Mouse (Mus musculus): ENCODE data around the gene Rom1. TPM values are rescaled to one million over a fixed set of nuclear protein-coding genes. Genes with fewer than 3 reads are reported as not detected.

The Rom1 gene
- polyA plus RNA-seq, 1 experiment from 2014 or later: 1.7 TPM

GRCm38 (mm10) chr19:8920836-8921291, 8.3 kb downstream of the Rom1 start:
- peak overlapping the region; percentile 87 for H3K4me2 ChIP-seq
- H3K4me1 ChIP-seq (ENCODE audit: control insufficient read depth, insufficient read depth, low read length): peaks cover 8% of the 10 kb centered on the region
- 2% methylated on average over 6 of the region's 6 CpGs for WGBS (ENCODE audit: insufficient replicate concordance)
- H3K9ac ChIP-seq (ENCODE audit: low read depth, low read length): peak overlapping the region; percentile 82
- no peaks in the 10 kb centered on the region for H3K9me3 ChIP-seq (replicated peaks; ENCODE audit: control insufficient read depth, low read length)
- peak overlapping the region; percentile 78 for H3K27ac ChIP-seq (ENCODE audit: low read depth, low read length)
- peak overlapping the region; percentile 79 for H3K4me3 ChIP-seq (ENCODE audit: low read depth, low read length)
- no peak for ATAC-seq (replicated peaks; ENCODE audit: insufficient number of reproducible peaks, low FRiP score, low TSS enrichment)
- no peaks in the 10 kb centered on the region for H3K27me3 ChIP-seq (ENCODE audit: control insufficient read depth, insufficient read depth, low read length)
- peaks cover 21% of the 10 kb centered on the region for H3K36me3 ChIP-seq (ENCODE audit: control insufficient read depth, insufficient read depth, low read length)

- peak within 1 kb of the TSS; percentile 78 for H3K27ac ChIP-seq (ENCODE audit: low read depth, low read length)
- H3K4me2 ChIP-seq: peak within 1 kb of the TSS; percentile 87
- H3K36me3 ChIP-seq (ENCODE audit: control insufficient read depth, insufficient read depth, low read length): peaks cover 22% of the 10 kb centered on the region
- ATAC-seq (replicated peaks; ENCODE audit: insufficient number of reproducible peaks, low FRiP score, low TSS enrichment): peak; percentile 97
- H3K9ac ChIP-seq (ENCODE audit: low read depth, low read length): peak within 1 kb of the TSS; percentile 82
- 3% methylated on average over 41 of the region's 50 CpGs for WGBS (ENCODE audit: insufficient replicate concordance)
- H3K4me3 ChIP-seq (ENCODE audit: low read depth, low read length): peak within 1 kb of the TSS; percentile 79
- no peaks in the 10 kb centered on the region for H3K9me3 ChIP-seq (replicated peaks; ENCODE audit: control insufficient read depth, low read length)
- H3K4me1 ChIP-seq (ENCODE audit: control insufficient read depth, insufficient read depth, low read length): peaks cover 8% of the 10 kb centered on the region
- H3K27me3 ChIP-seq (ENCODE audit: control insufficient read depth, insufficient read depth, low read length): no peaks in the 10 kb centered on the region
These were observed 9.0 kb downstream of the Rom1 start, which contains the start of gene B3gat3 for GRCm38 (mm10) chr19:8920073-8920736. Gene B3gat3 (plus strand): TSS chr19:8920374.

GRCm38 (mm10) chr19:8919684-8920072, 9.5 kb downstream of the Rom1 start:
- no peaks in the 10 kb centered on the region for H3K9me3 ChIP-seq (replicated peaks; ENCODE audit: control insufficient read depth, low read length)
- H3K9ac ChIP-seq (ENCODE audit: low read depth, low read length): peak overlapping the region; percentile 82; the same call in 1 of the 2 replicates
- ATAC-seq (replicated peaks; ENCODE audit: insufficient number of reproducible peaks, low FRiP score, low TSS enrichment): no peak
- H3K27ac ChIP-seq (ENCODE audit: low read depth, low read length): peak overlapping the region; percentile 78
- H3K4me2 ChIP-seq: peak overlapping the region; percentile 87
- no peaks in the 10 kb centered on the region for H3K27me3 ChIP-seq (ENCODE audit: control insufficient read depth, insufficient read depth, low read length)
- peaks cover 8% of the 10 kb centered on the region for H3K4me1 ChIP-seq (ENCODE audit: control insufficient read depth, insufficient read depth, low read length)
- H3K36me3 ChIP-seq (ENCODE audit: control insufficient read depth, insufficient read depth, low read length): peaks cover 26% of the 10 kb centered on the region
- H3K4me3 ChIP-seq (ENCODE audit: low read depth, low read length): peak overlapping the region; percentile 79
- 61% methylated on average over 6 of the region's 6 CpGs for WGBS (ENCODE audit: insufficient replicate concordance)

- Histone ChIP-seq H3K27ac (ENCODE audit: low read depth, low read length) (no peak overlapping the region), H3K4me3 (ENCODE audit: low read depth, low read length) (no peak overlapping the region), H3K36me3 (ENCODE audit: control insufficient read depth, insufficient read depth, low read length) (peaks cover 33% of the 10 kb centered on the region), H3K4me1 (ENCODE audit: control insufficient read depth, insufficient read depth, low read length) (peaks cover 8% of the 10 kb centered on the region), H3K27me3 (ENCODE audit: control insufficient read depth, insufficient read depth, low read length) (no peaks in the 10 kb centered on the region), H3K9me3 (replicated peaks; ENCODE audit: control insufficient read depth, low read length) (no peaks in the 10 kb centered on the region), H3K4me2 (no peak overlapping the region), H3K9ac (ENCODE audit: low read depth, low read length) (no peak overlapping the region)
- ATAC-seq (replicated peaks; ENCODE audit: insufficient number of reproducible peaks, low FRiP score, low TSS enrichment): no peak
- WGBS (ENCODE audit: insufficient replicate concordance): 89% methylated on average over 3 of the region's 3 CpGs
These were observed 10.2 kb downstream of the Rom1 start for GRCm38 (mm10) chr19:8919000-8919399.

- ATAC-seq (replicated peaks; ENCODE audit: insufficient number of reproducible peaks, low FRiP score, low TSS enrichment): no peak
- Histone ChIP-seq H3K27ac (ENCODE audit: low read depth, low read length) (no peak overlapping the region), H3K27me3 (ENCODE audit: control insufficient read depth, insufficient read depth, low read length) (no peaks in the 10 kb centered on the region), H3K9ac (ENCODE audit: low read depth, low read length) (no peak overlapping the region), H3K9me3 (replicated peaks; ENCODE audit: control insufficient read depth, low read length) (no peaks in the 10 kb centered on the region), H3K4me1 (ENCODE audit: control insufficient read depth, insufficient read depth, low read length) (no peaks in the 10 kb centered on the region), H3K4me2 (no peak overlapping the region), H3K36me3 (ENCODE audit: control insufficient read depth, insufficient read depth, low read length) (peaks cover 62% of the 10 kb centered on the region), H3K4me3 (ENCODE audit: low read depth, low read length) (no peak overlapping the region)
- WGBS (ENCODE audit: insufficient replicate concordance): 93% methylated on average over 3 of the region's 3 CpGs
These were observed 14.9 kb downstream of the Rom1 start for GRCm38 (mm10) chr19:8914212-8914611.

GRCm38 (mm10) chr19:8911810-8912209, 17.3 kb downstream of the Rom1 start:
- no peak overlapping the region for H3K4me3 ChIP-seq (ENCODE audit: low read depth, low read length)
- H3K9me3 ChIP-seq (replicated peaks; ENCODE audit: control insufficient read depth, low read length): no peaks in the 10 kb centered on the region
- no peak for ATAC-seq (replicated peaks; ENCODE audit: insufficient number of reproducible peaks, low FRiP score, low TSS enrichment)
- 90% methylated on average over 5 of the region's 5 CpGs for WGBS (ENCODE audit: insufficient replicate concordance)
- H3K27ac ChIP-seq (ENCODE audit: low read depth, low read length): no peak overlapping the region
- H3K4me1 ChIP-seq (ENCODE audit: control insufficient read depth, insufficient read depth, low read length): no peaks in the 10 kb centered on the region
- H3K27me3 ChIP-seq (ENCODE audit: control insufficient read depth, insufficient read depth, low read length): no peaks in the 10 kb centered on the region
- no peak overlapping the region for H3K4me2 ChIP-seq
- peaks cover 81% of the 10 kb centered on the region for H3K36me3 ChIP-seq (ENCODE audit: control insufficient read depth, insufficient read depth, low read length)
- H3K9ac ChIP-seq (ENCODE audit: low read depth, low read length): no peak overlapping the region

GRCm38 (mm10) chr19:8908531-8908930, 20.6 kb downstream of the Rom1 start:
- ATAC-seq (replicated peaks; ENCODE audit: insufficient number of reproducible peaks, low FRiP score, low TSS enrichment): no peak
- peaks cover 71% of the 10 kb centered on the region for H3K36me3 ChIP-seq (ENCODE audit: control insufficient read depth, insufficient read depth, low read length)
- H3K27ac ChIP-seq (ENCODE audit: low read depth, low read length): no peak overlapping the region
- no peaks in the 10 kb centered on the region for H3K4me1 ChIP-seq (ENCODE audit: control insufficient read depth, insufficient read depth, low read length)
- H3K4me3 ChIP-seq (ENCODE audit: low read depth, low read length): no peak overlapping the region
- no peak overlapping the region for H3K4me2 ChIP-seq
- H3K9ac ChIP-seq (ENCODE audit: low read depth, low read length): no peak overlapping the region
- 90% methylated on average over 6 of the region's 6 CpGs for WGBS (ENCODE audit: insufficient replicate concordance)
- no peaks in the 10 kb centered on the region for H3K27me3 ChIP-seq (ENCODE audit: control insufficient read depth, insufficient read depth, low read length)
- H3K9me3 ChIP-seq (replicated peaks; ENCODE audit: control insufficient read depth, low read length): no peaks in the 10 kb centered on the region

- Histone ChIP-seq H3K27me3 (ENCODE audit: control insufficient read depth, insufficient read depth, low read length) (no peaks in the 10 kb centered on the region), H3K9me3 (replicated peaks; ENCODE audit: control insufficient read depth, low read length) (no peaks in the 10 kb centered on the region), H3K27ac (ENCODE audit: low read depth, low read length) (no peak overlapping the region), H3K4me1 (ENCODE audit: control insufficient read depth, insufficient read depth, low read length) (peaks cover 6% of the 10 kb centered on the region), H3K36me3 (ENCODE audit: control insufficient read depth, insufficient read depth, low read length) (peaks cover 35% of the 10 kb centered on the region), H3K9ac (ENCODE audit: low read depth, low read length) (no peak overlapping the region), H3K4me3 (ENCODE audit: low read depth, low read length) (no peak overlapping the region), H3K4me2 (no peak overlapping the region)
- no peak for ATAC-seq (replicated peaks; ENCODE audit: insufficient number of reproducible peaks, low FRiP score, low TSS enrichment)
- 93% methylated on average over 5 of the region's 5 CpGs for WGBS (ENCODE audit: insufficient replicate concordance)
These were observed 25.7 kb downstream of the Rom1 start for GRCm38 (mm10) chr19:8903412-8903811.

GRCm38 (mm10) chr19:8899079-8899478, 30.1 kb downstream of the Rom1 start:
- no peaks in the 10 kb centered on the region for H3K27me3 ChIP-seq (ENCODE audit: control insufficient read depth, insufficient read depth, low read length)
- peaks cover 14% of the 10 kb centered on the region for H3K4me1 ChIP-seq (ENCODE audit: control insufficient read depth, insufficient read depth, low read length)
- peaks cover 16% of the 10 kb centered on the region for H3K36me3 ChIP-seq (ENCODE audit: control insufficient read depth, insufficient read depth, low read length)
- H3K27ac ChIP-seq (ENCODE audit: low read depth, low read length): no peak overlapping the region
- H3K9ac ChIP-seq (ENCODE audit: low read depth, low read length): peak overlapping the region; percentile 97
- H3K4me2 ChIP-seq: peak overlapping the region; percentile 82
- H3K9me3 ChIP-seq (replicated peaks; ENCODE audit: control insufficient read depth, low read length): no peaks in the 10 kb centered on the region
- H3K4me3 ChIP-seq (ENCODE audit: low read depth, low read length): peak overlapping the region; percentile 98
- no peak for ATAC-seq (replicated peaks; ENCODE audit: insufficient number of reproducible peaks, low FRiP score, low TSS enrichment)
- WGBS (ENCODE audit: insufficient replicate concordance): 49% methylated on average over 3 of the region's 3 CpGs
